Mouse (Mus musculus) CH12.LX (cell line): ENCODE measurements around the gene Cdk17. TPM values are rescaled to one million over a fixed set of nuclear protein-coding genes. Genes with fewer than 3 reads are reported as not detected.
A peak's percentile ranks its signal among the peaks of the same experiment; 100 is the strongest.

Experiments
- DNase-seq: peaks from one replicate; pipeline ENCODE4 v3.0.0-alpha.2; 2013; ENCODE audit errors: extremely low read depth
- H3K27ac ChIP-seq: 2 replicates; pipeline ENCODE4 v1.5.1; 2012; ENCODE audit warnings: low read depth, mild to moderate bottlenecking, control low read depth, moderate library complexity; ENCODE audit not compliant: insufficient read depth
- H3K27me3 ChIP-seq: replicated peaks from 2 replicates; pipeline ENCODE3; 2012; ENCODE audit warnings: inconsistent platforms
- H3K36me3 ChIP-seq, 2 experiments: replicated peaks in 1 of 2; 2 replicates each; pipeline versions ENCODE3 to v1.6.1; 2012; ENCODE audit warnings: inconsistent platforms in 1 of 2, low read length in 1 of 2, mild to moderate bottlenecking in 1 of 2, mixed read lengths in 1 of 2, moderate library complexity in 1 of 2; ENCODE audit not compliant: control insufficient read depth in 1 of 2, insufficient read depth in 1 of 2
- H3K4me1 ChIP-seq, 2 experiments: 2 replicates each; pipeline ENCODE4 v1.6.1; 2012; ENCODE audit warnings: inconsistent platforms in 1 of 2, moderate library complexity in 1 of 2; ENCODE audit not compliant: insufficient read depth in 2 of 2, control insufficient read depth in 1 of 2
- H3K4me2 ChIP-seq: 2 replicates; pipeline ENCODE4 v1.6.1; 2012; ENCODE audit warnings: low read depth, mild to moderate bottlenecking, control low read depth; ENCODE audit not compliant: poor library complexity, insufficient read depth, severe bottlenecking
- H3K4me3 ChIP-seq, 3 experiments: fragments of 150-350 bp in 1 of 3; sonication (generic) in 1 of 3; replicated peaks in 1 of 3; 2 replicates each; pipeline versions ENCODE3 to v1.5.1; 2011 to 2012; ENCODE audit warnings: low read depth in 2 of 3, low read length in 2 of 3, mild to moderate bottlenecking in 2 of 3, moderate library complexity in 2 of 3, control low read depth in 1 of 3, improper control_type of control experiment in 1 of 3, inconsistent platforms in 1 of 3, mixed read lengths in 1 of 3; ENCODE audit not compliant: poor library complexity in 1 of 3
- H3K79me2 ChIP-seq: replicated peaks from 2 replicates; pipeline ENCODE4 v1.6.1; 2012; ENCODE audit warnings: mild to moderate bottlenecking, moderate library complexity; ENCODE audit not compliant: control insufficient read depth, poor library complexity, insufficient read depth, severe bottlenecking; ENCODE audit errors: extremely low read depth
- H3K9ac ChIP-seq: 2 replicates; pipeline ENCODE4 v1.6.1; 2012; ENCODE audit warnings: low read depth, mild to moderate bottlenecking, control low read depth, moderate library complexity; ENCODE audit not compliant: insufficient read depth
- H3K9me3 ChIP-seq: replicated peaks from 2 replicates; pipeline ENCODE3; 2012; ENCODE audit warnings: low read length, inconsistent platforms, mixed read lengths
- BHLHE40 ChIP-seq: IDR thresholded peaks from 2 replicates; pipeline ENCODE4 v1.6.1; 2011; ENCODE audit warnings: mild to moderate bottlenecking, low read depth, low read length, improper control_type of control experiment
- CHD2 ChIP-seq: IDR thresholded peaks from 2 replicates; pipeline ENCODE4 v1.6.1; 2011; ENCODE audit warnings: low read length, improper control_type of control experiment
- CTCF ChIP-seq, 2 experiments: IDR thresholded peaks in 1 of 2; conservative IDR thresholded peaks in 1 of 2; 2 replicates each; pipeline ENCODE4 v1.5.1; 2011 to 2012; ENCODE audit warnings: low read depth in 2 of 2, low read length in 2 of 2, improper control_type of control experiment in 1 of 2, inconsistent platforms in 1 of 2, mild to moderate bottlenecking in 1 of 2, moderate library complexity in 1 of 2
- E2F4 ChIP-seq: IDR thresholded peaks from 2 replicates; pipeline ENCODE4 v1.6.1; 2011; ENCODE audit warnings: low read depth, low read length, improper control_type of control experiment; ENCODE audit not compliant: insufficient replicate concordance
- ELF1 ChIP-seq: IDR thresholded peaks from 2 replicates; pipeline ENCODE4 v1.6.1; 2014; ENCODE audit warnings: low read depth, mild to moderate bottlenecking, inconsistent platforms, low read length, improper control_type of control experiment
- ETS1 ChIP-seq: conservative IDR thresholded peaks from 2 replicates; pipeline ENCODE4 v1.6.1; 2012; ENCODE audit warnings: low read depth, mild to moderate bottlenecking, inconsistent platforms, low read length, improper control_type of control experiment, moderate library complexity
- HCFC1 ChIP-seq: IDR thresholded peaks from 2 replicates; pipeline ENCODE4 v1.6.1; 2012; ENCODE audit warnings: low read depth, mild to moderate bottlenecking, inconsistent platforms, low read length, improper control_type of control experiment
- IRF4 ChIP-seq: IDR thresholded peaks from 2 replicates; pipeline ENCODE4 v1.6.1; 2014; ENCODE audit warnings: low read depth, mild to moderate bottlenecking, inconsistent platforms, low read length, improper control_type of control experiment
- JUND ChIP-seq: conservative IDR thresholded peaks from 2 replicates; pipeline ENCODE4 v1.6.1; 2011; ENCODE audit warnings: low read depth, low read length, improper control_type of control experiment
- KAT2A ChIP-seq: IDR thresholded peaks from 2 replicates; pipeline ENCODE4 v1.6.1; 2012; ENCODE audit warnings: low read length, improper control_type of control experiment, inconsistent platforms; ENCODE audit not compliant: insufficient replicate concordance
- MAFK ChIP-seq: IDR thresholded peaks from 2 replicates; pipeline ENCODE4 v1.6.1; 2011; ENCODE audit warnings: low read length, improper control_type of control experiment; ENCODE audit not compliant: insufficient replicate concordance
- MAX ChIP-seq: IDR thresholded peaks from 2 replicates; pipeline ENCODE4 v1.6.1; 2011; ENCODE audit warnings: low read length, improper control_type of control experiment
- MYC ChIP-seq: IDR thresholded peaks from 2 replicates; pipeline ENCODE4 v1.6.1; 2011; ENCODE audit warnings: low read depth, mild to moderate bottlenecking, improper control_type of control experiment, low read length
- POLR2AphosphoS2 ChIP-seq: IDR thresholded peaks from 2 replicates; pipeline ENCODE4 v1.6.1; 2011; ENCODE audit warnings: low read depth, low read length, improper control_type of control experiment
- SMC3 ChIP-seq: IDR thresholded peaks from 2 replicates; pipeline ENCODE4 v1.6.1; 2011; ENCODE audit warnings: low read depth, low read length, improper control_type of control experiment
- TBP ChIP-seq: conservative IDR thresholded peaks from 2 replicates; pipeline ENCODE4 v1.6.1; 2011; ENCODE audit warnings: low read depth, low read length, improper control_type of control experiment
- TCF12 ChIP-seq: IDR thresholded peaks from 2 replicates; pipeline ENCODE4 v1.6.1; 2014; ENCODE audit warnings: low read depth, mild to moderate bottlenecking, inconsistent platforms, low read length, improper control_type of control experiment
- UBTF ChIP-seq: IDR thresholded peaks from 2 replicates; pipeline ENCODE4 v1.6.1; 2012; ENCODE audit warnings: low read depth, mild to moderate bottlenecking, inconsistent platforms, low read length, improper control_type of control experiment, moderate library complexity
- ZC3H11A ChIP-seq: IDR thresholded peaks from 2 replicates; pipeline ENCODE4 v1.6.1; 2012; ENCODE audit warnings: low read depth, mild to moderate bottlenecking, inconsistent platforms, low read length, improper control_type of control experiment
- ZMIZ1 ChIP-seq: IDR thresholded peaks from 2 replicates; pipeline ENCODE4 v1.6.1; 2012; ENCODE audit warnings: low read depth, mild to moderate bottlenecking, inconsistent platforms, low read length, improper control_type of control experiment
- dilution Hi-C: fragments of 300-500 bp; cut with MboI; formaldehyde crosslinking; loops from 2 replicates; pipeline ENCODE4 v1.14.3; 2020; ENCODE audit warnings: low sequenced_read_pairs; ENCODE audit not compliant: extremely low pct_unique_long_range_greater_than_20kb, extremely low pct_ligation_motif_present
- in situ Hi-C: fragments of 300-500 bp; cut with MboI; formaldehyde crosslinking; loops from 3 replicates; pipeline ENCODE4 v1.14.3; 2019; ENCODE audit warnings: low sequenced_read_pairs, low pct_ligation_motif_present, low pct_unique_long_range_greater_than_20kb, mixed read lengths
- polyA plus RNA-seq: library from polyadenylated mRNA; unstranded; fragments of >175 nt; gene quantifications from 2 replicates; pipeline ENCODE4 v1.2.1, GENCODE M21; 2012; ENCODE audit warnings: low read depth; ENCODE audit not compliant: insufficient read length
- total RNA-seq, 2 experiments: library from RNA; depleted of rRNA; stranded (reverse); fragments of 300-350 nt in 1 of 2; fragments of >200 nt in 1 of 2; gene quantifications; 2 replicates each; pipeline ENCODE4 v1.2.3; 2012 to 2014

Gene Cdk17
- total and polyA plus RNA-seq, 3 experiments: 23.4 to 51.3 (median 28.5) TPM

DNA sequence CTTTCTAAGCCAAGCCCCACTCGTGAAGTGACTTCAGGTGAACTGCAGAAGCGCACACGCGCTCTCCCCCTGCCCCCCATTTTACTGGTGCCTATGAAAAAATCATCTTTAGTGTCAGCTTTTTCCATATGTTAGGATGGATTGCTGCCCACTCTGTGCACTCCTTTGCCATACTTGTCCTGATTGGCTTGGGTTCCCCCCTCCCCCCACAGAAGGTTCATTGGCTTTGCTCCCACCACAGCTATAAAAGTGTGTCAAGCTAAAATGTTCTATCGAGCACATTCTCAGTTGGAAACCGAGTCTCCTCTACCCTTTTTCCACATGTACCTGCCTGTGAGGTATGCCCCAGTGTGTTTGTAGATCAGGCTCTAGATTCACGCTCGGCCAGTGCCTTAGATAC is 90.8 kb downstream of the Cdk17 start:
- H3K9ac ChIP-seq: no peak overlapping the region
- H3K4me1 ChIP-seq: peaks cover 0 to 21% of the 10 kb centered on the region in 2 experiments; a peak in 2 of 4 replicates
- dilution Hi-C loops: no loop called here
- in situ Hi-C loops: no loop called here
- H3K36me3 ChIP-seq: peaks cover 50 to 88% of the 10 kb centered on the region in 2 experiments
- H3K27me3 ChIP-seq: no peaks in the 10 kb centered on the region
- H3K27ac ChIP-seq: no peak overlapping the region
- H3K9me3 ChIP-seq: no peaks in the 10 kb centered on the region
- no peak overlapping the region for H3K4me2 ChIP-seq
- H3K79me2 ChIP-seq: no peaks in the 10 kb centered on the region; the same call in 1 of the 2 replicates
- DNase-seq: no peak
- H3K4me3 ChIP-seq: no peak overlapping the region
- TF ChIP-seq IRF4: no peak
- TF ChIP-seq POLR2AphosphoS2: 0 out of 2 replicates have a peak, but pooled peaks have one; percentile 26
- TF ChIP-seq ZMIZ1: 0 out of 2 replicates have a peak, but pooled peaks have one; percentile 34

DNA sequence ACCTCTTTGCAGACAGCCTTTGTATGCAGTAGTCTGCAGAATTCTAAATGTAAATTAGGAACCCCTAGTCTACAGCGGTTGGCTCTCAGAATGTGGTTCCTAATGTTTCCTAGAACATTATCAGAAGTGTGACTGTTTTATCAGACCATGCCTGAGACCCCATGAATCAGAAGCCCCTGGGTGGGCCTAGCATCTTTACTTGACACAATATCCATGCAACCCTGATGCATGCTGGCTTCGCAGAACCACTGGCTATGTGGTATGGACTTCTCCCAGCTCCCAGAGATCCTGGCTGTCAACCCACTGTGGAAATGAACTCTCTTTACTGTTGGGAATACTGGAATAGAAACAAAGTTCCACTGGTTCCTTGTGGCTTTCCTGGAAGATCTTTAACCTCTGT is 92.0 kb downstream of the Cdk17 start:
- Histone ChIP-seq H3K36me3 (peaks cover 46 to 85% of the 10 kb centered on the region in 2 experiments), H3K27me3 (no peaks in the 10 kb centered on the region), H3K4me1 (peaks cover 0 to 28% of the 10 kb centered on the region in 2 experiments; a peak in 3 of 4 replicates), H3K9ac (no peak overlapping the region), H3K79me2 (peaks cover 4% of the 10 kb centered on the region), H3K4me2 (no peak overlapping the region), H3K9me3 (no peaks in the 10 kb centered on the region), H3K4me3 (no peak overlapping the region), H3K27ac (no peak overlapping the region)
- in situ Hi-C loops: no loop called here
- no peak for TF ChIP-seq MYC
- TF ChIP-seq ELF1: no peak
- TF ChIP-seq E2F4: no peak
- TF ChIP-seq ZC3H11A: no peak
- TF ChIP-seq BHLHE40: no peak
- TF ChIP-seq KAT2A: no peak
- TF ChIP-seq SMC3: no peak
- TF ChIP-seq MAFK: no peak
- no peak for TF ChIP-seq TBP
- TF ChIP-seq POLR2AphosphoS2: no peak
- no peak for TF ChIP-seq MAX
- TF ChIP-seq HCFC1: no peak
- no peak for TF ChIP-seq ETS1
- no peak for TF ChIP-seq JUND
- no peak for TF ChIP-seq CTCF (conservative IDR thresholded peaks at IDR 0.05 in 1 of 2, IDR thresholded peaks at IDR 0.05 in 1 of 2; ENCODE audit: low read depth in 2 of 2, low read length in 2 of 2)
- TF ChIP-seq UBTF: no peak
- no peak for TF ChIP-seq TCF12
- TF ChIP-seq CHD2: no peak
- dilution Hi-C loops: no loop called here
- no peak for DNase-seq
